Mouse (Mus musculus): Measurements from ENCODE around the gene Zfp956.

- TF ChIP-seq CTCF (IDR thresholded peaks at IDR 0.05; ENCODE audit: control insufficient read depth, insufficient read depth, insufficient read length) (no peak), MYOG (IDR thresholded peaks at IDR 0.05; ENCODE audit: control insufficient read depth, extremely low read depth, insufficient read length) (no peak), CEBPB (IDR thresholded peaks at IDR 0.05; ENCODE audit: low read depth) (no peak), USF1 (IDR thresholded peaks at IDR 0.05; ENCODE audit: low read depth) (no peak), FOSL1 (IDR thresholded peaks at IDR 0.05; ENCODE audit: insufficient read depth, low read length, poor library complexity, severe bottlenecking) (no peak), MAX (IDR thresholded peaks at IDR 0.05) (no peak)
Observed at GRCm38 (mm10) chr6:47978897-47979368, 25.7 kb downstream of the Zfp956 start.

Data from C2C12 (cell line).